Mouse (Mus musculus) liver, embryonic 13.5 days (tissue): ENCODE data around the gene Nlrp10. TPM values are rescaled to one million over a fixed set of nuclear protein-coding genes. Genes with fewer than 3 reads are reported as not detected.

Source experiments
- ATAC-seq: fragments of 200-750 bp; cut with Nextera tagmentation; 2 replicates; pipeline ENCODE4 v1.8.0; 2017; ENCODE audit warnings: low read depth, mild to moderate bottlenecking, moderate number of reproducible peaks, moderate library complexity
- DNase-seq: peaks from one replicate; pipeline ENCODE4 v3.0.0; 2022
- H3K27ac ChIP-seq: fragments of 300-500 bp; sonication (generic); 2 replicates; pipeline ENCODE4 v1.5.1; 2015; ENCODE audit warnings: moderate library complexity, mild to moderate bottlenecking, inconsistent platforms
- H3K27me3 ChIP-seq: fragments of 300-500 bp; sonication (generic); 2 replicates; pipeline ENCODE4 v1.6.1; 2015; ENCODE audit warnings: mild to moderate bottlenecking, inconsistent platforms
- H3K36me3 ChIP-seq: fragments of 300-500 bp; sonication (generic); 2 replicates; pipeline ENCODE4 v1.6.1; 2015; ENCODE audit warnings: mild to moderate bottlenecking, inconsistent platforms
- H3K4me1 ChIP-seq: fragments of 300-500 bp; sonication (generic); replicated peaks from 2 replicates; pipeline ENCODE4 v1.6.1; 2015; ENCODE audit warnings: inconsistent platforms
- H3K4me2 ChIP-seq: fragments of 300-500 bp; sonication (generic); 2 replicates; pipeline ENCODE4 v1.6.1; 2015; ENCODE audit warnings: inconsistent platforms, mild to moderate bottlenecking, moderate library complexity
- H3K4me3 ChIP-seq: fragments of 300-500 bp; sonication (generic); replicated peaks from 2 replicates; pipeline ENCODE4 v1.5.1; 2015; ENCODE audit warnings: mild to moderate bottlenecking, inconsistent platforms
- H3K9ac ChIP-seq: fragments of 300-500 bp; sonication (generic); 2 replicates; pipeline ENCODE4 v1.6.1; 2015; ENCODE audit warnings: mild to moderate bottlenecking, inconsistent platforms
- H3K9me3 ChIP-seq: fragments of 300-500 bp; sonication (generic); replicated peaks from 2 replicates; pipeline ENCODE4 v1.6.1; 2016; ENCODE audit warnings: inconsistent platforms
- WGBS: fragments of 180-500 bp; shearing (Covaris S2); methylation state at CpG from one replicate; pipeline ENCODE4 v1.1.7; 2015; ENCODE audit not compliant: insufficient replicate concordance; 5-methylcytosine and 5-hydroxymethylcytosine counted together
- polyA plus RNA-seq: library from polyadenylated mRNA; unstranded; fragments of >200 nt; fragmentation: Nextera tagmentation; extraction: Ambion mirVana; gene quantifications from 2 replicates; pipeline ENCODE4 v1.2.1, GENCODE M21; 2015

Gene Nlrp10
- 0.02 and 0.07 TPM in 2 replicates for polyA plus RNA-seq

DNA sequence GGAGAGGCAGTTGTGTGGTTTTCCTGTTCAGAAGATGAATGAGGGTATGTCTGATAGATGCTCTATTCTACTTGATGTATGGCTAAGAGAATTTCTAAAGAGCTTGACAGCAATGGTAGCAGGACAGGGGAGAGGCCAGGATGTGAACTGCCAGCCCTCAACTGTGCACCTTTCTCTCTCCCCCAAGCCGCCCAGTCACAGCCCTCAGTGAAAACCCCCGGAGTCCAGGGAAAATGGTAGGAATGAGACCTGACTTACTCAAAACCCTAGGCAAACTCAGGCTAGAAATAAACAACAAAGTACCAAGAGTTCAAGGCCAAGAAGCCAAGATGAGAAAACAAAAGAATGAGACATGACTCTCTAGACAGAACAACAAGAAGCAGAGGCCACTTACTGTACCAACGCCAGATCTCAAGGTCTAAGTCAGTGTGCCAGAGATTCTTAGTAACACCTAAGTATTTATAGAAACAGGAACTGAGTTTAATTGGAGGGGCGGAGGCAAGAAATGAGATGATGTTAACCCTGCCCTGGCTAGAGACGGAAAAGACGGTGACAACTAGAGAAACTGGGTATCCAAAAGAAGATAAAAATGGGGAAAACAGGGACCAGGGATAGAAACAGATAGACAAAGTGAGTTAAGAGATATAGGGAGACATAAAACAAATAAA is at the start of gene Nlrp10:
TSS of gene Nlrp10 (minus strand) at position 453 of the 668 bp plus-strand sequence.
- H3K27ac ChIP-seq, result no peak within 1 kb of the TSS

DNA sequence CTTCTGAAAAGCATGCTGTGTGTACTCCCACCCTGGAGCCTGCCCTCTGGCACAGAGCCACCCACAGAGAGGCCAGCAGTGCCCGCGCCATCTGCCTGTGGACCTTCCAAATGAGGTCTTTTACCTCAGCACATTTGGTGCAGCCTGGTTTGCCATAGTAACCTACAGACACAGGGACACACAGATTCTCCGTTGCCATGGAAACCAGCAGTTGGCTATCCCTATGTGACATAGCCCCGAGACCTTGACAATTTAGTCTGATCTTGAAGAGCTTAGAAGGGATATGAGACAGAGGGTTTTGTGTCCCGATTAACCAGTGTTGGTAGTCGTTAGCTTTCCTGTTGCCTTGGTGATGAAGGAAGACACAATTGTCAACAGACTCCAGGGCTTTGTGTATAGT is 42.3 kb upstream of the Nlrp10 start:
- no peak for ATAC-seq
- no peaks in the 10 kb centered on the region for H3K9me3 ChIP-seq
- DNase-seq, result no peak
- H3K27ac ChIP-seq, result no peak overlapping the region
- H3K9ac ChIP-seq, result no peak overlapping the region
- no peaks in the 10 kb centered on the region for H3K4me1 ChIP-seq
- no peak overlapping the region for H3K4me3 ChIP-seq
- H3K27me3 ChIP-seq, result no peaks in the 10 kb centered on the region
- 53% methylated on average over 6 of the region's 6 CpGs for WGBS
- H3K4me2 ChIP-seq, result no peak overlapping the region
- H3K36me3 ChIP-seq, result no peaks in the 10 kb centered on the region

More for the DNA sequence above, at the start of gene Nlrp10:
- H3K9ac ChIP-seq, result no peak within 1 kb of the TSS
- peaks cover 3% of the 10 kb centered on the region; the same call in 1 of the 2 replicates for H3K4me1 ChIP-seq
- H3K36me3 ChIP-seq, result no peaks in the 10 kb centered on the region
- DNase-seq (no peak), ATAC-seq (no peak)
- 41% methylated on average over 6 of the region's 6 CpGs for WGBS
- no peak within 1 kb of the TSS for H3K4me3 ChIP-seq
- no peak within 1 kb of the TSS for H3K4me2 ChIP-seq
- no peaks in the 10 kb centered on the region; the same call in 1 of the 2 replicates for H3K9me3 ChIP-seq
- no peaks in the 10 kb centered on the region for H3K27me3 ChIP-seq

DNA sequence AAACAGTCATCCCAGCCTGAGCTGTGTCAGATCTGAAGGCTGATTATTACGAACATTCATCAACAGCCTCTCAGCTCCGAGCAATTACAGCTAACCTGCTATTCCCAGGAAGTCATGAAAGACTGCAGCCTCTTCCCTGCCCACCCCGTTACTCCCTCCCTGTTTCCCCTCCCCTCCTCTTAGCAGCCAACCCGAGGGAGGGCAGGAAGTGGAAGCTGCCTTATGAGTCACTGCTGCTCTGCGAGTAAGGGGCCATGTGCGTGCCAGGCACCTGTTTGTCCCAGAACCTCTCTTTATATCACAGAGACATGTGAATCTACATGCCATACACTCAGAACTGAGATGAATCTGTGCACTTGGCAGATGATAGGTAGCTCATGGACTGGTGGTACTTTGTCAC is 38.2 kb upstream of the Nlrp10 start:
- 27% methylated on average over 6 of the region's 6 CpGs for WGBS
- ATAC-seq, result no peak
- no peak for DNase-seq
- H3K4me1 ChIP-seq, result no peaks in the 10 kb centered on the region
- no peaks in the 10 kb centered on the region for H3K9me3 ChIP-seq
- H3K9ac ChIP-seq, result no peak overlapping the region
- no peaks in the 10 kb centered on the region for H3K36me3 ChIP-seq
- no peak overlapping the region for H3K27ac ChIP-seq
- H3K4me2 ChIP-seq, result no peak overlapping the region
- H3K4me3 ChIP-seq, result no peak overlapping the region
- H3K27me3 ChIP-seq, result no peaks in the 10 kb centered on the region

DNA sequence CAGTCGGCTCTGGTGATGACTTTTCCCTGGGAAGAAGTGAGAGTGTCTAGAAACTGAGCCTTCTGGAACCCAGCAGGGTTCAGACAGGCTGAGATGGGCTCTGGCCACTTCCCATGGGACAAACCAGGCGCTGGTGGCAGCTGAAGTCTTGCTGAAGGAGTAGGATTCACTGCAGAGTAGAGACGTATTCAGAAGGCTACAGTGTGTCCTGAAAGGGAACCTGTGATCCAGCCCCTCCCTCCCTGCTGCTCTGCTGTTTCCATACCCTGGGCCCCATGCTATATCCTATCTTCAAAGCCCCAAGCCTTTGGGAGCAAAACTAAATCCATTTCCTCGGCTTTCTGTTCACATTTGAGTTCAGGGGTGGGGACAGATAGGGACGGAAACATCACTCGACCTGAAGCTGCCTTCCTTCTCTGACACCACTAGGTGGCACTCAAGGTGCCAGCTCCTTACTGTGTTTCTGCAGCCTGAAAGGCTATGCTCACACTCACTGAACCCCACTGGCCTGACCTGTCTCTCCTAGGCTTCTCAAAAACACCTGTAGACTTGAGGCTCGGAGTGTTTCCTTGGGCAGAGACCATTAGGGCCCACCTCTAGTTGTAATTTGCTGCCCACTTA is 36.9 kb upstream of the Nlrp10 start:
- Histone ChIP-seq H3K4me2 (no peak overlapping the region), H3K9me3 (no peaks in the 10 kb centered on the region), H3K36me3 (no peaks in the 10 kb centered on the region), H3K9ac (no peak overlapping the region), H3K4me1 (no peaks in the 10 kb centered on the region), H3K4me3 (no peak overlapping the region), H3K27ac (no peak overlapping the region), H3K27me3 (no peaks in the 10 kb centered on the region)
- ATAC-seq (peak; percentile 62), DNase-seq (no peak)
- WGBS, result 26% methylated on average over 7 of the region's 7 CpGs

DNA sequence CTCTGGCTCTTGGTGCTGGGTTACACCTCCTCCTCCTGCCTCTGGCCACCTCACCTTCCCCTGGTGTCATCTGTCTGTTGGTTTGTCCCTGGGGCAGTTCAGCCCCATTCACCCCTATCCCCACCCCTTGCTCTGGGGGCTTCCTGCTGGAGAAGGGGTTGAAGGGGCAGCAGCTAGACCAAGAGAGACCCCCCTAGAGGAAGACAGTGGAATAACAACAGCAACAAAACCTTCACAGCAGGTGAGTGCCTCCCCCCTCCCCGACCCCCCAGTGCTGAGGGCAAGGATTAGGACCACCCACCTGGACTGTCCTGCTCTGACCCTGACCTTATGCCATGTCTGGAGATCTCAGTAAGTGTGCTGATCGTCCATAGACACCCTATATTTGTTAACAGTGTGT is 36.0 kb upstream of the Nlrp10 start:
- Histone ChIP-seq H3K27me3 (no peaks in the 10 kb centered on the region), H3K4me1 (no peaks in the 10 kb centered on the region), H3K9ac (no peak overlapping the region), H3K36me3 (no peaks in the 10 kb centered on the region), H3K4me2 (no peak overlapping the region), H3K27ac (no peak overlapping the region), H3K9me3 (no peaks in the 10 kb centered on the region), H3K4me3 (no peak overlapping the region)
- WGBS, result 19% methylated on average over 2 of the region's 2 CpGs
- ATAC-seq (no peak), DNase-seq (no peak)

DNA sequence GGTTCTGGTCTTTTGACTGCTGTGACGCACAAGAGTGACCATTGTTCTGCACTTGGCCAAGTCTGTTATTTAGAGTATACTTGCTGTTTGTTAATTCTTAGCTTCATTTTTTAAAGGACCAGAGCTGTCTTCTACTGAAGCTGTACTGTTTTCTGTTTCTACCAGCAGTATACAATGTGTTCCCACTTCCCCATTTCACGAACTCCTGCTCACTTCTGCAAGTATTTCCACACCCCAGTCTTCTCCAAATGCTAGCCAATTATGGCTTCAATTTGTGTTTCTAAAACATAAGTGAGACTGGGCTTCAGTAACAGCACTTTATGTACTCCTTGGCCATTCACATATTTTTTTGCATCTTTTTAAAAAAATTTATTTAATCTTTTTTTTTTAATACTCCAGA is 27.8 kb upstream of the Nlrp10 start:
- H3K36me3 ChIP-seq, result no peaks in the 10 kb centered on the region
- H3K27ac ChIP-seq, result no peak overlapping the region
- no peak overlapping the region for H3K4me3 ChIP-seq
- no peak overlapping the region for H3K9ac ChIP-seq
- ATAC-seq, result no peak
- peaks cover 7% of the 10 kb centered on the region for H3K27me3 ChIP-seq
- no peak overlapping the region for H3K4me2 ChIP-seq
- no peaks in the 10 kb centered on the region for H3K4me1 ChIP-seq
- 41% methylated on average over 2 of the region's 2 CpGs for WGBS
- H3K9me3 ChIP-seq, result no peaks in the 10 kb centered on the region
- DNase-seq, result no peak

DNA sequence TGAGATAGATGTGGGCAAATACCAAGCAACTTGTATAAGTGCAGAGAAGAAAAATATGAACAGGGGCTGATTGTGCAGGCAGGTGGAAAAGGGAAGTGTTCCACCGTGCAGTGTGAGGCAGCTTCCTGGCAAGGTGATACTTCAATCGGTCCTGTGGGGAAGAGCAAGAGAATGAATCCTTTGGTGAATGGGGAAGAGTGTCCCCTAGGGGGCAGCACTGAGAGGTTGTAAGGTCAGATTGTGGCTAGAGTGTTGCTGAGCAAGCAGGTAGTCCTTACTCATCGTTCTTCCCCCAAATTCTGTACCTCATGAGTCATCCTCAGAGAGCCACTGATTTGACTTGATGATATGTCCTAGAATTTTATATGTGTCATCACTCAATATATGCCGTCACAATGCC is 24.2 kb upstream of the Nlrp10 start:
- Histone ChIP-seq H3K9me3 (no peaks in the 10 kb centered on the region), H3K4me3 (no peak overlapping the region), H3K27ac (no peak overlapping the region), H3K36me3 (no peaks in the 10 kb centered on the region), H3K9ac (no peak overlapping the region), H3K27me3 (peaks cover 43% of the 10 kb centered on the region), H3K4me1 (peaks cover 3% of the 10 kb centered on the region), H3K4me2 (no peak overlapping the region)
- ATAC-seq (no peak), DNase-seq (no peak)
- WGBS, result 41% methylated on average over 4 of the region's 4 CpGs

DNA sequence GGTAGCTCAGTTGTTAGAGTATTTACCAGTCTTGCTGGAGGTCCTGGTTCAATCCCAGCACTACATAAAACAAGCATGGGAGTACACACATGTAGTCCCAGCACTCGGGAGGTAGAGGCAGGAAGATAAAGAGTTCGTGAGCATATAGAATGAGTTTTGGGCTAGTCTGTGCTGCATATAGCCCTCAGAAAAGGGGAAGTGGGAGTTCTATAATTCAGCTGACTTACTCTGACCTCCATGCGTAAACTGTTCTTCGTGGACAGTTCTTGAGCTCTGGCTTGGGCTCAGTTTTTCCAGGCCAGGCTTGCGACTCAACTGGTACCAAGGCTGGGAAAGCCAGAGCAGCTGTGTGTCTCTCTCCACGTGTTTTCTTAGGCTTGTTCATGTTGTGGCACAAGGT is 22.8 kb upstream of the Nlrp10 start:
- Histone ChIP-seq H3K4me2 (no peak overlapping the region), H3K27ac (no peak overlapping the region), H3K36me3 (no peaks in the 10 kb centered on the region), H3K9ac (no peak overlapping the region), H3K4me1 (peaks cover 3% of the 10 kb centered on the region), H3K4me3 (no peak overlapping the region), H3K27me3 (peaks cover 50% of the 10 kb centered on the region), H3K9me3 (no peaks in the 10 kb centered on the region)
- no peak for ATAC-seq
- no peak for DNase-seq
- 40% methylated on average over 6 of the region's 6 CpGs for WGBS

DNA sequence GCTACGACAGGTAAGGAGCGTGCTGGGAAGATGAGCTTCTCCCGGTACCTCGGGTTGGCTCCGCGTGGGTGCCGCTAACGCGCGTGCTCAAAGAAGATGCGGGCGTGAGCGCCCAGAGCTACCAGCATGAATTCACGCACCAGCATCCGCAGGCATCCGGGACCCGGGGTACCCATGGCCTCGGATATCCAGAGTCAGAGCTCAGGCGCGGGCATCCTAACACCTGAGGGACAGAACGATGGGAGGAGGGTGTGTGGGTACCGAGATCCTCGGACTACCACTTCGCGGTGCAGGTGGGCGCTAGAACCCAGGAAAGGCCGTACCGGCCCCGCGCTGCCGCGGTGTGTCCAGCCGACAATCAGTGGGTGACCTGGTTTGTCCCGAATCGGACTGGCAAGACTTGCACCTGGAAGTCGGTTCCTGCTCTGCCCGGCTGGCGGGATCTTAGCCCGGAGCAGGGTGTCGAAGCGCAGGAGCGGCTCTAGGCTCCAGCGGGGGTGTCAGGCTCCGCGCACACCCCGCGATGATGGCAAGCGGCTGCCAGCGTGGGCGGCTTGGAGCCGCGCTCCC is 20.9 kb upstream of the Nlrp10 start:
- Histone ChIP-seq H3K9me3 (no peaks in the 10 kb centered on the region), H3K27ac (no peak overlapping the region), H3K9ac (no peak overlapping the region), H3K4me2 (peak overlapping the region; percentile 49), H3K4me1 (peaks cover 3% of the 10 kb centered on the region), H3K36me3 (no peaks in the 10 kb centered on the region), H3K27me3 (peaks cover 50% of the 10 kb centered on the region), H3K4me3 (peak overlapping the region; percentile 31)
- WGBS, result 3% methylated on average over 52 of the region's 52 CpGs
- no peak for DNase-seq
- ATAC-seq, result no peak

DNA sequence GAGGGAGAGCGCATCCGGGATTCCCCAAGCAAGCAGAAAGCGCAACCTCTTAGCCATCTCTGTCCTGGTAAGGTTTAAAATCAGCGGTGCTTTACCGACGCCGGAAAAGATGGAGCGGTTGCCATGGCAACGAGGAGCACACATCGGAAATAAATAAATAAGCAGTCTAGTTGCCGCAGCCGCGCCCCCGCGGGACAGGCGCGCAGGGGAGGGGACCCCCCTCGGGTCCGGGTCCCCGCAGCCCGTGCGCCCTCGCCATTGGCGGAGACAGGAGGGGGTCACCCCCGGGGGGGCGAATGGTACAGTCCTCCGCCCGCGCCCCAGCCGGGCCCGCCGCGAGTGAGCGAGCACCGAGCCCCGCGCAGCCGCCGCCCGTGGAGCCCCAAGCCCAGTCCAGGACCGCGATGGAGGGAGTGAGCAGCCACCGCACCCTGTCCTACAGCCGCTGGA is 20.4 kb upstream of the Nlrp10 start, which contains the start of gene Tub:
TSS of gene Tub (plus strand) at position 27 of the 450 bp plus-strand sequence.
- 2% methylated on average over 43 of the region's 44 CpGs for WGBS
- peaks cover 50% of the 10 kb centered on the region for H3K27me3 ChIP-seq
- no peak within 1 kb of the TSS for H3K27ac ChIP-seq
- peaks cover 3% of the 10 kb centered on the region for H3K4me1 ChIP-seq
- DNase-seq (no peak), ATAC-seq (no peak)
- peak within 1 kb of the TSS; percentile 49 for H3K4me2 ChIP-seq
- H3K4me3 ChIP-seq, result peak within 1 kb of the TSS; percentile 31
- H3K36me3 ChIP-seq, result peaks cover 5% of the 10 kb centered on the region
- no peak within 1 kb of the TSS for H3K9ac ChIP-seq
- H3K9me3 ChIP-seq, result no peaks in the 10 kb centered on the region

DNA sequence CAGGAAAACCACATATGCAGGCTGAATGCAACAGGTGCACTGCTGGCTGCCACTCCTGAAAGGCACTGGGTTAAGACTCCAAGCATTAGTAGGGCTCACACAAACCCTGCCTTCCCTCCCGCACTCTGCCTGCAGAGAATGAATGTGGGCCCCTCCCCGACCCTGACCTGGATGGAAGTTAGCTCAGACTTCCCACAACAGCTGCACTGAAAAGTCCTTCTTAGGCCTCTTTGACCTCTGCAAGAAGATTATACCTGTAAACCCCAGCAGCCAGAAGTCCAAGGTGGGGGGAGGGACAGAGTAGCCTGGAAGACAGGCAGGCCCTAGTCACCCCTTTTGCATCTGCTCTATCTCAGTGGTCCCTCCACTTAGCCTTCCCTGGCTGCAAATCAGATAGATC is 19.3 kb upstream of the Nlrp10 start:
- H3K9me3 ChIP-seq, result no peaks in the 10 kb centered on the region
- no peak overlapping the region for H3K27ac ChIP-seq
- DNase-seq, result no peak
- H3K4me1 ChIP-seq, result peaks cover 3% of the 10 kb centered on the region
- H3K27me3 ChIP-seq, result peaks cover 50% of the 10 kb centered on the region
- ATAC-seq, result no peak
- H3K4me2 ChIP-seq, result no peak overlapping the region
- 40% methylated on average over 2 of the region's 2 CpGs for WGBS
- H3K9ac ChIP-seq, result no peak overlapping the region
- peaks cover 12% of the 10 kb centered on the region for H3K36me3 ChIP-seq
- no peak overlapping the region for H3K4me3 ChIP-seq
